In genomic region chrX:7968899-7969298, GRCm38 (mm10) we compare ENCODE assay signal across 20 mouse cellular contexts. TPM values are rescaled to one million over a fixed set of nuclear protein-coding genes. Genes with fewer than 3 reads are reported as not detected.
"Had no signal": no experiment of that assay in that cellular context is flagged by ENCODE, and none has a peak within 500 bp of the region (broad histone marks: within the 10 kb centered on the region; RNA-seq: fewer than 3 reads in every experiment).

No protein-coding gene starts in this region.

- H3K4me3 ChIP-seq: left cerebral cortex, adult 2 months; limb, embryonic 10.5 days; neural tube, embryonic 13.5 days had no signal

- H3K36me3 ChIP-seq: limb, embryonic 10.5 days; neural tube, embryonic 13.5 days had no signal

- H3K4me2 ChIP-seq: midbrain, embryonic 11.5 days; neural tube, embryonic 13.5 days had no signal

- H3K9me3 ChIP-seq: limb, embryonic 10.5 days; neural tube, embryonic 13.5 days had no signal

- H3K27me3 ChIP-seq: neural tube, embryonic 13.5 days had no signal

- H3K4me1 ChIP-seq: limb, embryonic 10.5 days; neural tube, embryonic 13.5 days had no signal

- ATAC-seq: intestine, embryonic 16.5 days; lung, postnatal 0 days; midbrain, embryonic 16.5 days had no signal

- H3K27ac ChIP-seq: left cerebral cortex, adult 2 months; limb, embryonic 10.5 days; neural tube, embryonic 13.5 days had no signal

- DNase-seq: kidney, adult 8-10 months; kidney, postnatal 25 days; lung, adult 2 months; lung, postnatal 36 days; right cerebral cortex, postnatal 14 days; thymus, postnatal 36 days had no signal

- H3K9ac ChIP-seq: neural tube, embryonic 13.5 days had no signal

RNA-seq across cellular contexts. Expression of gene Gata1, which starts 9.0 kb away (rescaled TPM):
- total RNA-seq: layer of hippocampus, postnatal 25 days; left cerebral cortex, adult 2 months; left cerebral cortex, postnatal 14 days had no signal

RNA-seq across cellular contexts. Expression of gene Eras, which starts 40.5 kb away (rescaled TPM):
- total RNA-seq: layer of hippocampus, postnatal 25 days; left cerebral cortex, adult 2 months; left cerebral cortex, postnatal 14 days; megakaryocyte progenitor cell, adult 5-6 weeks had no signal
- polyA plus RNA-seq: intestine, embryonic 16.5 days; kidney, embryonic 16.5 days; limb, embryonic 10.5 days; lung, adult 2 months; lung, postnatal 0 days; midbrain, embryonic 11.5 days; midbrain, embryonic 16.5 days; spleen, adult 2 months; stomach, embryonic 16.5 days; thymus, postnatal 0 days had no signal

RNA-seq across cellular contexts. Expression of gene Pcsk1n, which starts 49.3 kb away (rescaled TPM):
- total RNA-seq: megakaryocyte progenitor cell, adult 5-6 weeks had no signal

RNA-seq across cellular contexts. Expression of gene Glod5, which starts 49.4 kb away (rescaled TPM):
- total RNA-seq: megakaryocyte progenitor cell, adult 5-6 weeks had no signal
- polyA plus RNA-seq: limb, embryonic 10.5 days; lung, adult 2 months; midbrain, embryonic 11.5 days; neural tube, embryonic 13.5 days; spleen, adult 2 months; thymus, postnatal 0 days had no signal
